Mouse (Mus musculus) stomach, embryonic 14.5 days (tissue): ENCODE measurements around the gene Atp8a2. TPM values are rescaled to one million over a fixed set of nuclear protein-coding genes. Genes with fewer than 3 reads are reported as not detected.
"Not testable (repeated sequence)": the region's sequence is repeated elsewhere in the genome, so short reads cannot be mapped to it uniquely, and the experiment has no call there.

Experiments
- ATAC-seq: fragments of 200-750 bp; cut with Nextera tagmentation; 2 replicates; pipeline ENCODE4 v1.8.0; 2017; ENCODE audit warnings: low read depth, moderate TSS enrichment; ENCODE audit not compliant: insufficient number of reproducible peaks, insufficient read depth, low FRiP score
- H3K27ac ChIP-seq: fragments of 300-500 bp; sonication (generic); 2 replicates; pipeline ENCODE4 v1.5.1; 2014; ENCODE audit warnings: mild to moderate bottlenecking, low read length, moderate library complexity, mixed read lengths
- H3K27me3 ChIP-seq: fragments of 300-500 bp; sonication (generic); 2 replicates; pipeline ENCODE4 v1.6.1; 2014; ENCODE audit warnings: low read length, control low read depth, mixed read lengths; ENCODE audit not compliant: control insufficient read depth, insufficient read depth
- H3K36me3 ChIP-seq: fragments of 300-500 bp; sonication (generic); 2 replicates; pipeline ENCODE4 v1.6.1; 2014; ENCODE audit warnings: mild to moderate bottlenecking, control low read depth, low read length, moderate library complexity, mixed read lengths; ENCODE audit not compliant: control insufficient read depth, insufficient read depth
- H3K4me1 ChIP-seq: fragments of 300-500 bp; sonication (generic); 2 replicates; pipeline ENCODE4 v1.6.1; 2014; ENCODE audit warnings: low read length, control low read depth, mixed read lengths; ENCODE audit not compliant: control insufficient read depth, insufficient read depth
- H3K4me2 ChIP-seq: fragments of 300-500 bp; sonication (generic); replicated peaks from 2 replicates; pipeline ENCODE4 v1.6.1; 2014; ENCODE audit warnings: low read depth, low read length, control low read depth
- H3K4me3 ChIP-seq: fragments of 300-500 bp; sonication (generic); 2 replicates; pipeline ENCODE4 v1.5.1; 2014; ENCODE audit warnings: low read depth, low read length, control low read depth
- H3K9ac ChIP-seq: fragments of 300-500 bp; sonication (generic); replicated peaks from 2 replicates; pipeline ENCODE4 v1.6.1; 2014; ENCODE audit warnings: low read depth, mild to moderate bottlenecking, control low read depth, low read length, moderate library complexity, mixed read lengths
- H3K9me3 ChIP-seq: fragments of 300-500 bp; sonication (generic); 2 replicates; pipeline ENCODE4 v1.6.1; 2016; ENCODE audit warnings: low read depth, low read length, control low read depth; ENCODE audit not compliant: control insufficient read depth
- WGBS: fragments of 180-500 bp; shearing (Covaris S2); extraction: QIAGEN DNeasy Blood & Tissue Kit; methylation state at CpG from one replicate; pipeline ENCODE4 v1.1.7; 2014; 5-methylcytosine and 5-hydroxymethylcytosine counted together
- polyA plus RNA-seq: library from polyadenylated mRNA; unstranded; fragments of >200 nt; fragmentation: Nextera tagmentation; extraction: Ambion mirVana; gene quantifications from 2 replicates; pipeline ENCODE4 v1.2.1, GENCODE M21; 2014

The Atp8a2 gene
- polyA plus RNA-seq, 1 experiment from 2014 or later, result 5.9 TPM

DNA sequence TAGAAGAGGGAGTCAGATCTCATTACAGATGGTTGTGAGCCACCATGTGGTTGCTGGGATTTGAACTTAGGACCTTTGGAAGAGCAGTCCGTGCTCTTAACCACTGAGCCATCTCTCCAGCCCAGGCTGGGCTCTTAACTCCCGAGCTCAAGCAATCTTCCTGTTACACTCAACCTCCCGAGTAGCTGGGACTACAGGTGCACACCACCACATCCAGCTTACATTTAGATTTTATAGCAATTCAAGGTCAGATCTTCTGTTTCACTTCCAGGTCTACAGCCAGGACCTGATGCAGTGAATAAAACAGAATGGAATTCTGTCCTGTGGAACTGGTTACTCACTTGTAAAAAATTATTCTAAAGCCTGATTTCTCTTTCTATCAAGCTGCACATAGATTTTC is 582.8 kb downstream of the Atp8a2 start:
- H3K27ac ChIP-seq, H3K36me3 ChIP-seq, H3K4me1 ChIP-seq, H3K9ac ChIP-seq, H3K27me3 ChIP-seq, H3K4me3 ChIP-seq, H3K4me2 ChIP-seq, ATAC-seq, H3K9me3 ChIP-seq: not testable (repeated sequence)
- WGBS, result 85% methylated on average over 3 of the region's 3 CpGs

GRCm38 (mm10) chr14:59612920-59613625 is 583.9 kb downstream of the Atp8a2 start:
- WGBS, result 46% methylated on average over 14 of the region's 14 CpGs
- no peaks in the 10 kb centered on the region for H3K27me3 ChIP-seq
- H3K4me1 ChIP-seq, result no peaks in the 10 kb centered on the region
- no peak overlapping the region for H3K9ac ChIP-seq
- H3K4me2 ChIP-seq, result no peak overlapping the region
- ATAC-seq, result no peak
- no peak overlapping the region for H3K4me3 ChIP-seq
- no peaks in the 10 kb centered on the region for H3K36me3 ChIP-seq
- no peaks in the 10 kb centered on the region for H3K9me3 ChIP-seq
- H3K27ac ChIP-seq, result no peak overlapping the region

DNA sequence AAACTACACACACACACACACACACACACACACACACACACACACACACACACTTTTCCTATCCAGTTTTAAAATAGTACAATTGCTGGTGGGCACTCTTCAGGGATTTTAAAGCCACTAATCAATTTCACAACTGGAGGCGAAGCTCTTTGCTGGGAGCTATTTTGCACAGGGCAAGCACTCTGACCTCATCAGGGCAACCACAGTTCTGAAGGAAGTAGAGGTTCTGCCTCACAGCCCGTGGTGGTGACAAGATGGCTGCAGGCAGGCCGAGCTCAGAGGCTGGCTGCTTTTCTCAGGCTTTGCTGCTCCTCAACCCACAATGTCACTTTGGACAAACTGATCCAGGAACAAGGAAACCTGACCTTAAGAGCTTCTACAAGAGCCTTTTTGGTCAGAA is 590.0 kb downstream of the Atp8a2 start:
- Histone ChIP-seq H3K4me3 (no peak overlapping the region), H3K36me3 (no peaks in the 10 kb centered on the region), H3K9me3 (no peaks in the 10 kb centered on the region), H3K9ac (no peak overlapping the region), H3K27me3 (no peaks in the 10 kb centered on the region), H3K4me1 (no peaks in the 10 kb centered on the region), H3K4me2 (no peak overlapping the region), H3K27ac (no peak overlapping the region)
- 56% methylated on average over 3 of the region's 3 CpGs for WGBS
- ATAC-seq, result no peak

GRCm38 (mm10) chr14:59605671-59606353 is 591.2 kb downstream of the Atp8a2 start:
- 21% methylated on average over 5 of the region's 5 CpGs for WGBS
- ATAC-seq, result no peak
- Histone ChIP-seq H3K27ac (no peak overlapping the region), H3K9me3 (no peaks in the 10 kb centered on the region), H3K4me1 (no peaks in the 10 kb centered on the region), H3K36me3 (no peaks in the 10 kb centered on the region), H3K27me3 (no peaks in the 10 kb centered on the region), H3K9ac (no peak overlapping the region), H3K4me3 (no peak overlapping the region), H3K4me2 (no peak overlapping the region)

GRCm38 (mm10) chr14:59604002-59604645 is 592.9 kb downstream of the Atp8a2 start:
- ATAC-seq, result no peak
- Histone ChIP-seq H3K27ac (no peak overlapping the region), H3K4me1 (no peaks in the 10 kb centered on the region), H3K4me3 (no peak overlapping the region), H3K4me2 (no peak overlapping the region), H3K9ac (no peak overlapping the region), H3K9me3 (no peaks in the 10 kb centered on the region), H3K36me3 (no peaks in the 10 kb centered on the region), H3K27me3 (no peaks in the 10 kb centered on the region)
- WGBS, result 62% methylated on average over 5 of the region's 5 CpGs

- H3K36me3 ChIP-seq, result no peaks in the 10 kb centered on the region; the same call in 1 of the 2 replicates
- under 1% methylated on average over 8 of the region's 8 CpGs for WGBS
- no peak overlapping the region for H3K27ac ChIP-seq
- H3K4me3 ChIP-seq, result peak overlapping the region; percentile 71
- H3K27me3 ChIP-seq, result no peaks in the 10 kb centered on the region
- H3K4me2 ChIP-seq, result peak overlapping the region; percentile 78
- peaks cover 7% of the 10 kb centered on the region for H3K4me1 ChIP-seq
- H3K9ac ChIP-seq, result peak overlapping the region; percentile 66; the same call in 1 of the 2 replicates
- no peaks in the 10 kb centered on the region for H3K9me3 ChIP-seq
- ATAC-seq, result no peak; the same call in 1 of the 2 replicates
These were observed 598.7 kb downstream of the Atp8a2 start for GRCm38 (mm10) chr14:59598260-59598627.

DNA sequence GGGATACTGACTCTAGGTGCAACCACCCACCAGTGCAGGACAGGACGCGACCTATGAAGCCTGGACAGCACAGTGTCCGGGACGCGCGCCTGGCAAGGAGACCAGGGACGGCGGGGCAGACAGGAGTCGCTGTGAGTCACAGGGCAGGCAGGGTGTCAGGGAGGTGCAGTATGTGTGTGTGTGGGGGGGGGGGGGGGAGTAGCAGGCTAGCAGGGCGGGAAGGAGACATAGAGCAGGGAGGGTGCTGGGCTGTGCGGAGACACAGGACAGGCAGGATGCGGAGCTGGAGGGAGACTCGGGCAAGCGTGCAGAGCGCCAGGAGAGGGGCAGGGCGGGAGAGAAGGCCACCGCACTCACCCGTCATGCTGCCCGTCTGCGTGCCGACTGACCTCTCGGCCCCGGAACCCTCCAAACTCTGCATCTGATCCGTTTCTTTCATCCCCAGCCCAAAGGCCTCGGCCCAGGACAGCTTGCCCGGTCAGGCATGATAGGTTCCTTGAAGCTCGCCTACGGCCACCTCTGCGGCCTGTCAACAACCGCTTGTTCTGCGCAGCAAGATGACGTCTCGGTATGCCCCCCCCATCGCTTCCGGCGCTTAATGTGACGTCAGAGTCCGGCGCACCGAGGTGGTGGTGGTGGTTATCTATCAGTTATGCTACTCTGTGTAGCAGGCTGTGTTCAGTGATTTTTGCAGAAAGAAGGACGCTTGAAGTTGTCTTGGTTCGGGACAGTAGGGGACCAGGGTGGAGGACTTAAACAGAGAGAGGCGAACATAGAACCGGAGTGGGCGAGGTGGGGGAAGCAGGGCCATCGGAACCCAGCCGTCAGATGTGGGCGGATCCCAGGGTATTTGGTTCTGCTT is 599.4 kb downstream of the Atp8a2 start, which contains the start of gene Cdadc1:
Gene Cdadc1, minus strand, starts transcription at position 562 of the 862 bp plus-strand sequence.
- no peaks in the 10 kb centered on the region; the same call in 1 of the 2 replicates for H3K36me3 ChIP-seq
- H3K27ac ChIP-seq, result no peak within 1 kb of the TSS
- no peaks in the 10 kb centered on the region for H3K9me3 ChIP-seq
- peak within 1 kb of the TSS; percentile 71 for H3K4me3 ChIP-seq
- H3K27me3 ChIP-seq, result no peaks in the 10 kb centered on the region
- peak within 1 kb of the TSS; percentile 66 for H3K9ac ChIP-seq
- peaks cover 7% of the 10 kb centered on the region for H3K4me1 ChIP-seq
- peak within 1 kb of the TSS; percentile 78 for H3K4me2 ChIP-seq
- ATAC-seq, result peak; percentile 91
- under 1% methylated on average over 47 of the region's 48 CpGs for WGBS

DNA sequence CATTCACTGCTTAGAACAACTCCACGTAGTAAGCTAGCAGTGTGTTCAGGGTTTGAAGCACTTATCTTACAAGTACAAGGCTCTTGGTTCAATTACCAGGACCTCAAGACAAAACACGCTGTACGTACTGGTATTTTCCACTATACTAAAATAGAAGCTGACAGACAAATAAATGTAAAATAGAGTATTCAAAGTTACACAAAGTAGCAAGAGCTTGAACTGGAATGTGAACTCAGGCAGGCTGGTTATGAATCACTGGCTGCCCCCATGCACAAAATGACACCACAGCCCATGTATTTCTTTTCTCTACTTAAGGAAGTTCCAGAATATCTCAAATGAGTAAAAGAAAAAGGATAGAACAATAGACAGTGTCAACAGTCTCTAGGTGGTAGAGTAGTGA is 602.0 kb downstream of the Atp8a2 start:
- H3K4me2 ChIP-seq, result no peak overlapping the region
- no peaks in the 10 kb centered on the region for H3K9me3 ChIP-seq
- H3K4me3 ChIP-seq, result no peak overlapping the region
- H3K4me1 ChIP-seq, result peaks cover 7% of the 10 kb centered on the region
- ATAC-seq, result no peak
- no peak overlapping the region for H3K27ac ChIP-seq
- peaks cover 5% of the 10 kb centered on the region; the same call in 1 of the 2 replicates for H3K36me3 ChIP-seq
- WGBS, result 88% methylated on average over 3 of the region's 3 CpGs
- H3K9ac ChIP-seq, result no peak overlapping the region
- H3K27me3 ChIP-seq, result no peaks in the 10 kb centered on the region
